Mouse (Mus musculus) CH12.LX (cell line): ENCODE measurements at regions not wholly inside any gene's neighbourhood (a gene's known extent, or its start where the extent isn't known, plus 50 kb on each side); places are given as distances from the start of the nearest gene placed in this dataset.

Experiments used
- DNase-seq: peaks from one replicate; pipeline ENCODE4 v3.0.0-alpha.2; 2013; ENCODE audit errors: extremely low read depth
- H3K27ac ChIP-seq: 2 replicates; pipeline ENCODE4 v1.5.1; 2012; ENCODE audit warnings: low read depth, mild to moderate bottlenecking, control low read depth, moderate library complexity; ENCODE audit not compliant: insufficient read depth
- H3K27me3 ChIP-seq: replicated peaks from 2 replicates; pipeline ENCODE3; 2012; ENCODE audit warnings: inconsistent platforms
- H3K36me3 ChIP-seq, 2 experiments: replicated peaks in 1 of 2; 2 replicates each; pipeline versions ENCODE3 to v1.6.1; 2012; ENCODE audit warnings: inconsistent platforms in 1 of 2, low read length in 1 of 2, mild to moderate bottlenecking in 1 of 2, mixed read lengths in 1 of 2, moderate library complexity in 1 of 2; ENCODE audit not compliant: control insufficient read depth in 1 of 2, insufficient read depth in 1 of 2
- H3K4me1 ChIP-seq, 2 experiments: 2 replicates each; pipeline ENCODE4 v1.6.1; 2012; ENCODE audit warnings: inconsistent platforms in 1 of 2, moderate library complexity in 1 of 2; ENCODE audit not compliant: insufficient read depth in 2 of 2, control insufficient read depth in 1 of 2
- H3K4me2 ChIP-seq: 2 replicates; pipeline ENCODE4 v1.6.1; 2012; ENCODE audit warnings: low read depth, mild to moderate bottlenecking, control low read depth; ENCODE audit not compliant: poor library complexity, insufficient read depth, severe bottlenecking
- H3K4me3 ChIP-seq, 3 experiments: fragments of 150-350 bp in 1 of 3; sonication (generic) in 1 of 3; replicated peaks in 1 of 3; 2 replicates each; pipeline versions ENCODE3 to v1.5.1; 2011 to 2012; ENCODE audit warnings: low read depth in 2 of 3, low read length in 2 of 3, mild to moderate bottlenecking in 2 of 3, moderate library complexity in 2 of 3, control low read depth in 1 of 3, improper control_type of control experiment in 1 of 3, inconsistent platforms in 1 of 3, mixed read lengths in 1 of 3; ENCODE audit not compliant: poor library complexity in 1 of 3
- H3K79me2 ChIP-seq: replicated peaks from 2 replicates; pipeline ENCODE4 v1.6.1; 2012; ENCODE audit warnings: mild to moderate bottlenecking, moderate library complexity; ENCODE audit not compliant: control insufficient read depth, poor library complexity, insufficient read depth, severe bottlenecking; ENCODE audit errors: extremely low read depth
- H3K9ac ChIP-seq: 2 replicates; pipeline ENCODE4 v1.6.1; 2012; ENCODE audit warnings: low read depth, mild to moderate bottlenecking, control low read depth, moderate library complexity; ENCODE audit not compliant: insufficient read depth
- H3K9me3 ChIP-seq: replicated peaks from 2 replicates; pipeline ENCODE3; 2012; ENCODE audit warnings: low read length, inconsistent platforms, mixed read lengths
- CHD1 ChIP-seq: IDR thresholded peaks from 2 replicates; pipeline ENCODE4 v1.6.1; 2012; ENCODE audit warnings: low read depth, low read length, improper control_type of control experiment, inconsistent platforms
- CHD2 ChIP-seq: IDR thresholded peaks from 2 replicates; pipeline ENCODE4 v1.6.1; 2011; ENCODE audit warnings: low read length, improper control_type of control experiment
- CTCF ChIP-seq, 2 experiments: IDR thresholded peaks in 1 of 2; conservative IDR thresholded peaks in 1 of 2; 2 replicates each; pipeline ENCODE4 v1.5.1; 2011 to 2012; ENCODE audit warnings: low read depth in 2 of 2, low read length in 2 of 2, improper control_type of control experiment in 1 of 2, inconsistent platforms in 1 of 2, mild to moderate bottlenecking in 1 of 2, moderate library complexity in 1 of 2
- ELF1 ChIP-seq: IDR thresholded peaks from 2 replicates; pipeline ENCODE4 v1.6.1; 2014; ENCODE audit warnings: low read depth, mild to moderate bottlenecking, inconsistent platforms, low read length, improper control_type of control experiment
- EP300 ChIP-seq: IDR thresholded peaks from 2 replicates; pipeline ENCODE4 v1.6.1; 2011; ENCODE audit warnings: low read length, improper control_type of control experiment
- GABPA ChIP-seq: IDR thresholded peaks from 2 replicates; pipeline ENCODE4 v1.6.1; 2012; ENCODE audit warnings: low read depth, low read length, improper control_type of control experiment, inconsistent platforms; ENCODE audit not compliant: insufficient replicate concordance
- HCFC1 ChIP-seq: IDR thresholded peaks from 2 replicates; pipeline ENCODE4 v1.6.1; 2012; ENCODE audit warnings: low read depth, mild to moderate bottlenecking, inconsistent platforms, low read length, improper control_type of control experiment
- IRF4 ChIP-seq: IDR thresholded peaks from 2 replicates; pipeline ENCODE4 v1.6.1; 2014; ENCODE audit warnings: low read depth, mild to moderate bottlenecking, inconsistent platforms, low read length, improper control_type of control experiment
- JUN ChIP-seq: IDR thresholded peaks from 2 replicates; pipeline ENCODE4 v1.6.1; 2011; ENCODE audit warnings: low read depth, mild to moderate bottlenecking, low read length, improper control_type of control experiment, moderate library complexity; ENCODE audit not compliant: insufficient read depth
- JUND ChIP-seq: conservative IDR thresholded peaks from 2 replicates; pipeline ENCODE4 v1.6.1; 2011; ENCODE audit warnings: low read depth, low read length, improper control_type of control experiment
- MAX ChIP-seq: IDR thresholded peaks from 2 replicates; pipeline ENCODE4 v1.6.1; 2011; ENCODE audit warnings: low read length, improper control_type of control experiment
- MEF2A ChIP-seq: IDR thresholded peaks from 2 replicates; pipeline ENCODE4 v1.6.1; 2014; ENCODE audit warnings: low read depth, mild to moderate bottlenecking, inconsistent platforms, low read length, improper control_type of control experiment, borderline replicate concordance
- MYC ChIP-seq: IDR thresholded peaks from 2 replicates; pipeline ENCODE4 v1.6.1; 2011; ENCODE audit warnings: low read depth, mild to moderate bottlenecking, improper control_type of control experiment, low read length
- NRF1 ChIP-seq: IDR thresholded peaks from 2 replicates; pipeline ENCODE4 v1.6.1; 2014; ENCODE audit warnings: low read depth, mild to moderate bottlenecking, inconsistent platforms, low read length, improper control_type of control experiment, moderate library complexity
- PAX5 ChIP-seq: IDR thresholded peaks from 2 replicates; pipeline ENCODE4 v1.6.1; 2012; ENCODE audit warnings: low read length, inconsistent platforms, mixed read lengths
- SIN3A ChIP-seq: IDR thresholded peaks from 2 replicates; pipeline ENCODE4 v1.6.1; 2012; ENCODE audit warnings: low read length, improper control_type of control experiment, inconsistent platforms
- TBP ChIP-seq: conservative IDR thresholded peaks from 2 replicates; pipeline ENCODE4 v1.6.1; 2011; ENCODE audit warnings: low read depth, low read length, improper control_type of control experiment
- TCF12 ChIP-seq: IDR thresholded peaks from 2 replicates; pipeline ENCODE4 v1.6.1; 2014; ENCODE audit warnings: low read depth, mild to moderate bottlenecking, inconsistent platforms, low read length, improper control_type of control experiment
- UBTF ChIP-seq: IDR thresholded peaks from 2 replicates; pipeline ENCODE4 v1.6.1; 2012; ENCODE audit warnings: low read depth, mild to moderate bottlenecking, inconsistent platforms, low read length, improper control_type of control experiment, moderate library complexity
- USF2 ChIP-seq: conservative IDR thresholded peaks from 2 replicates; pipeline ENCODE4 v1.6.1; 2011; ENCODE audit warnings: low read depth, low read length, improper control_type of control experiment
- ZMIZ1 ChIP-seq: IDR thresholded peaks from 2 replicates; pipeline ENCODE4 v1.6.1; 2012; ENCODE audit warnings: low read depth, mild to moderate bottlenecking, inconsistent platforms, low read length, improper control_type of control experiment
- dilution Hi-C: fragments of 300-500 bp; cut with MboI; formaldehyde crosslinking; loops from 2 replicates; pipeline ENCODE4 v1.14.3; 2020; ENCODE audit warnings: low sequenced_read_pairs; ENCODE audit not compliant: extremely low pct_unique_long_range_greater_than_20kb, extremely low pct_ligation_motif_present
- in situ Hi-C: fragments of 300-500 bp; cut with MboI; formaldehyde crosslinking; loops from 3 replicates; pipeline ENCODE4 v1.14.3; 2019; ENCODE audit warnings: low sequenced_read_pairs, low pct_ligation_motif_present, low pct_unique_long_range_greater_than_20kb, mixed read lengths

DNA sequence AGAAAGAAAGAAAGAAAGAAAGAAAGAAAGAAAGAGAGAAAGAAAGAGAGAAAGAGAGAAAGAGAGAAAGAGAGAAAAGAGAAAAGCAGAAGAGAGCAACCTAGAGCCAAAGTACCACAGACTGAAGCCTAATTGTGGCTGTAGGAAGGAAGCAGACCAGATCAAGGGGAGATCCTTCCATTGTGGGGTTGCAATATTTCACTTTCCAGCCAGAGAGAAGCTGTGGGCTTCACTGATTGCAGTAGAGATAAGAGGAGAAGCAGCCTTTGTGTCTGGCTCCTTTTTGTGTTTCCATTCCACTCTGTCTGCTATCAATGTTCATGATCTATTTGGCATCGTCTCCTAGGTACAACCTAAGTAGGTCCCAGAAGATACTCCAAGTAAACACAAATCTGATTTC is 79.0 kb upstream of the Xcl1 start:
- Histone ChIP-seq H3K27me3 (no peaks in the 10 kb centered on the region), H3K4me2 (no peak overlapping the region), H3K4me3 (no peak overlapping the region), H3K36me3 (no peaks in the 10 kb centered on the region), H3K27ac (no peak overlapping the region), H3K9ac (no peak overlapping the region), H3K9me3 (no peaks in the 10 kb centered on the region), H3K79me2 (no peaks in the 10 kb centered on the region), H3K4me1 (0 out of 4 replicates have a peak, but pooled peaks cover 0 to 2% of the 10 kb centered on the region in 2 experiments)
- no peak for TF ChIP-seq HCFC1
- no peak for TF ChIP-seq SIN3A
- no peak for TF ChIP-seq TCF12
- no peak for TF ChIP-seq MAX
- no peak for TF ChIP-seq USF2
- no peak for TF ChIP-seq TBP
- no peak for TF ChIP-seq JUN
- TF ChIP-seq ELF1: no peak
- no peak for TF ChIP-seq NRF1
- no peak for TF ChIP-seq CHD1
- no peak for TF ChIP-seq PAX5
- no peak for TF ChIP-seq CTCF (conservative IDR thresholded peaks at IDR 0.05 in 1 of 2, IDR thresholded peaks at IDR 0.05 in 1 of 2; ENCODE audit: low read depth in 2 of 2, low read length in 2 of 2)
- no peak for TF ChIP-seq EP300
- TF ChIP-seq ZMIZ1: no peak
- no peak for TF ChIP-seq IRF4
- no peak for DNase-seq
- in situ Hi-C loops: no loop called here
- dilution Hi-C loops: no loop called here

DNA sequence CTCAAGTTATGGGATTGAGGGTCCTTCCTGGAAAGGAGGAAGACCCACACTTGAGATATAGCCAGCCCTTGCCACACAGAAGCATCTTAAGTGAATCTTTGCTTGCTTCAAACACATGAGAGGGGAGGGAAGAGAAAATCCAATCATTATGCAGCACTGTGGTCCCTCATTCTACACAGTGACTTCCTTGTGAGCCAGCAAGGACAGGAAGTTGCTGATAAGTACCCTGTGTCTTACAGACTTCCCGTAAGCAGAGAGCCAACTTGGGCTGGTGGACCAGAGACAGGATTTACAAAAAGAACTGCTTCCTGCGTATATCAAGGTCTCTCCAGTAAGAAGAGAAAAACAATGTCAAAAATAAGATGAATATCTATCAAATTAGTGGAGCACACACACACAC is 78.1 kb upstream of the Xcl1 start:
- in situ Hi-C loops (no loop called here), dilution Hi-C loops (no loop called here)
- Histone ChIP-seq H3K4me1 (0 out of 4 replicates have a peak, but pooled peaks cover 0 to 2% of the 10 kb centered on the region in 2 experiments), H3K27ac (no peak overlapping the region), H3K79me2 (no peaks in the 10 kb centered on the region), H3K36me3 (no peaks in the 10 kb centered on the region), H3K9me3 (no peaks in the 10 kb centered on the region), H3K4me3 (no peak overlapping the region), H3K4me2 (no peak overlapping the region), H3K27me3 (no peaks in the 10 kb centered on the region), H3K9ac (no peak overlapping the region)
- DNase-seq: no peak
- TF ChIP-seq CHD1 (no peak), GABPA (no peak), MEF2A (no peak), CHD2 (no peak), HCFC1 (no peak), JUND (no peak), TBP (no peak), MYC (no peak), UBTF (no peak)
